Mouse (Mus musculus) embryonic fibroblast, embryonic 13.5 days (primary cell): ENCODE measurements around the gene Uhrf1.

Source experiments
- CTCF ChIP-seq: IDR thresholded peaks from 2 replicates; pipeline ENCODE4 v1.5.1; 2011; ENCODE audit warnings: mild to moderate bottlenecking, control low read depth, low read length, moderate library complexity, borderline replicate concordance; ENCODE audit not compliant: insufficient read depth
- POLR2A ChIP-seq: IDR thresholded peaks from 2 replicates; pipeline ENCODE4 v1.6.1; 2011; ENCODE audit warnings: low read depth, mild to moderate bottlenecking, control low read depth, low read length, moderate library complexity

- TF ChIP-seq POLR2A (no peak), CTCF (no peak)
Observed at GRCm38 (mm10) chr17:56360451-56360850, 57.3 kb downstream of the Uhrf1 start.
